Mouse (Mus musculus) telencephalon, adult 2 months (tissue): Measurements from ENCODE around the gene Lifr.
A peak's percentile ranks its signal among the peaks of the same experiment; 100 is the strongest.

Experiments used
- DNase-seq: peaks from one replicate; pipeline ENCODE4 v3.0.0-alpha.2; 2011; ENCODE audit warnings: low read depth, low spot score

Gene Lifr

GRCm38 (mm10) chr15:7080916-7081626 is 9.3 kb upstream of the Lifr start:
- DNase-seq, result no peak

GRCm38 (mm10) chr15:7081795-7082194 is 8.6 kb upstream of the Lifr start:
- DNase-seq, result no peak

GRCm38 (mm10) chr15:7082901-7083300 is 7.5 kb upstream of the Lifr start:
- DNase-seq, result no peak

GRCm38 (mm10) chr15:7084780-7085497 is 5.5 kb upstream of the Lifr start:
- peak; percentile 21 for DNase-seq

GRCm38 (mm10) chr15:7088691-7089090 is 1.7 kb upstream of the Lifr start:
- DNase-seq, result no peak

GRCm38 (mm10) chr15:7092321-7092720 is 1.9 kb downstream of the Lifr start:
- DNase-seq, result no peak

GRCm38 (mm10) chr15:7099406-7099805 is 9.0 kb downstream of the Lifr start:
- DNase-seq, result no peak

GRCm38 (mm10) chr15:7100226-7100625 is 9.8 kb downstream of the Lifr start:
- DNase-seq, result peak; percentile 28

- DNase-seq, result no peak
These were observed 12.6 kb downstream of the Lifr start for GRCm38 (mm10) chr15:7103051-7103450.

- DNase-seq, result no peak
These were observed 14.8 kb downstream of the Lifr start for GRCm38 (mm10) chr15:7105224-7105623.

GRCm38 (mm10) chr15:7108160-7108559 is 17.7 kb downstream of the Lifr start:
- no peak for DNase-seq

- no peak for DNase-seq
These were observed 22.0 kb downstream of the Lifr start for GRCm38 (mm10) chr15:7112227-7112907.

GRCm38 (mm10) chr15:7113906-7114305 is 23.5 kb downstream of the Lifr start:
- no peak for DNase-seq

- no peak for DNase-seq
These were observed 25.1 kb downstream of the Lifr start for GRCm38 (mm10) chr15:7115326-7116003.

GRCm38 (mm10) chr15:7116216-7116615 is 25.8 kb downstream of the Lifr start:
- DNase-seq, result no peak

GRCm38 (mm10) chr15:7116699-7117098 is 26.3 kb downstream of the Lifr start:
- no peak for DNase-seq

- no peak for DNase-seq
These were observed 27.5 kb downstream of the Lifr start for GRCm38 (mm10) chr15:7117944-7118343.

- no peak for DNase-seq
These were observed 28.4 kb downstream of the Lifr start for GRCm38 (mm10) chr15:7118849-7119248.

GRCm38 (mm10) chr15:7119930-7120512 is 29.6 kb downstream of the Lifr start:
- DNase-seq, result no peak

- no peak for DNase-seq
These were observed 33.5 kb downstream of the Lifr start for GRCm38 (mm10) chr15:7123781-7124450.

GRCm38 (mm10) chr15:7126171-7126570 is 35.8 kb downstream of the Lifr start:
- no peak for DNase-seq
